Mouse (Mus musculus) layer of hippocampus, adult 8-10 months (tissue): ENCODE measurements around the gene Prph. TPM values are rescaled to one million over a fixed set of nuclear protein-coding genes. Genes with fewer than 3 reads are reported as not detected.
"Not testable (repeated sequence)": the region's sequence is repeated elsewhere in the genome, so short reads cannot be mapped to it uniquely, and the experiment has no call there.

Experiments used
- DNase-seq, 2 experiments: peaks; one replicate each; pipeline ENCODE4 v3.0.0; 2022; ENCODE audit warnings: low spot score in 2 of 2
- total RNA-seq, 4 experiments: library from RNA; stranded (reverse); gene quantifications; 2 replicates each; pipeline ENCODE4 v1.2.4; 2022

The Prph gene
- total RNA-seq, 4 experiments from 2014 or later, result 0.96 to 1.9 (median 1.4) TPM

DNA sequence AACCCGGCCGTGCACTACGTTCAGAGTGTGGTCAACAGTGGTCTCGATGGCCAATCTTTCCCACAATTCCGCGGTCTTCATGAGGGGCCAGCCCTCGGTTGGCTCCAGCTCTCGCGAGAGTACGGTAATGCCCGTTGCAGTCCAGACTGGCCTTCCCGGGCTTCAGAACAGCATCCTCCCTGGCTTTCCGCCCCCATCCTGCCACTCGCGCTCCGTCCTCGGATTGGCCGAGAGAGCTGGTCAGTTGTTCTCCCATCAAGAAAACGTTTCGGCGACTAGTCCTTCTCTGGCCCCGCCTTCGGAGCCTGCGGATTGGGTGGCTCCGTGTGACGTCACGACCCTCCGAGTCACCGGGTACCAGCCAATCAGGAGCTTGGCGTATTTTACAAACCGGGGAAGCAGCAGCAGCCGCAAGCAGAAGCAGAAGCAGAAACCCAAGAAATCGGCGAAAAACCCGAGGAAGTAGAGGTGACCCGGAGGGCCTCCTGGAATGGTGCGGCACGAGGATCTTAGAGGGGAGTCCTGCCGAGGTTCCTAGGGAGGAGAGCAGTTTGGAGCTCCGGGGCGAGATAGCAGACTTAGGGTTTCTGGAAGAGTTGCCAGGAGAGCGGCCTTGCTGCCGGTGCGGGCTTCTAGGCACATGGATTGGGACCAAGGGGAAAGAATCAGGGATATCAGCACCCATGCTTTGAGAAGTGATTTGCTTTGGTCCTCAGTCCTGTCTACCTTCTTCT is 19.8 kb downstream of the Prph start:
- DNase-seq, result peak; percentile 97 to 98

DNA sequence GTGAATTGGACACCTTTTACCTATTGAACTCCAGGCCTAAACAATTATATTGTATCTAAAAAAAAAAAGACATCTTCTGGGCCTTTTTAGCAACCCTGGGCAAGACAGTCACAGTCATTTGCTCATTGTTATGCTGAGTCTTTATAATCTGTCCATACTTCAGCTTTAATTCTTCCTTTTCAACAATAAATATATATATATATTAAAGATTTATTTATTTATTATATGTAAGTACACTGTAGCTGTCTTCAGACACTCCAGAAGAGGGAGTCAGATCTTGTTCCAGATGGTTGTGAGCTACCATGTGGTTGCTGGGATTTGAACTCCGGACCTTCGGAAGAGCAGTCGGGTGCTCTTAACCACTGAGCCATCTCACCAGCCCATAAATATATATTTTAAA is 21.0 kb downstream of the Prph start:
- DNase-seq, result not testable (repeated sequence)

DNA sequence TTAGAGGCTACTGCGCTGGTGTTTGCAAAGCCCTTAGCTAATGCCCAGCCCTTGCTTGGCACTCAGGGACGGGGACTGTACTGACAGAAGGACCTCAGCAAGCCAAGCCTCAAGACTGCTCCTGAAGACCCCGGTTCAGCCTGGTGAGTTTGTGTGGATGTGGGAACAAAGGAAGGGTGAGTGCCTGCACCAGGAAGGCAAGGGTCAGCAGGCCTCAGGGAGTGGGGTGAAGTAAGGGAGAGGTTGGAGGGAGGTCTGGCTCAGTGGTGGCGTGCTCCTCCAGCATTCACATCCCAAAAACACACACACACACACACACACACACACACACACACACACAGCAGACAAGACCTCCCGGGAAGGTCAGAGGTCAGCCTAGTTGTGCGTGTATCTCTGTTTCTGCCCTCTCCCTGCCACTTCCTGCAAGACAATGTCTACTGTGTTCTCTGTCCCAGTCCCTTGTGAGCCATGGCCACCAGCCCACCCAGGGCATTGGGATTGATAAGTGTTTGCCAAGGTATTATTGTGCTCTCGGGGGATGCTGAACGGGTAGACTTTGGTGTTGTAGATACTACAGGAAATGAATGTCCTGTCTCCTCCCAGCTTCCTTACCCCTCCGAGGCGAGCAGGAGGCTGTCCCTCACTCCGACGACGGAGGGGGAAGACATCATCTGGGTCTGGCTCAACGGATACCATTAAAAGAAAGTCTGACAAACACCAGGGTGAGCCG is 23.4 kb downstream of the Prph start:
- DNase-seq, result no peak

GRCm38 (mm10) chr15:99079804-99080203 is 24.8 kb downstream of the Prph start:
- no peak for DNase-seq

GRCm38 (mm10) chr15:99082322-99082721 is 27.3 kb downstream of the Prph start:
- DNase-seq, result no peak

DNA sequence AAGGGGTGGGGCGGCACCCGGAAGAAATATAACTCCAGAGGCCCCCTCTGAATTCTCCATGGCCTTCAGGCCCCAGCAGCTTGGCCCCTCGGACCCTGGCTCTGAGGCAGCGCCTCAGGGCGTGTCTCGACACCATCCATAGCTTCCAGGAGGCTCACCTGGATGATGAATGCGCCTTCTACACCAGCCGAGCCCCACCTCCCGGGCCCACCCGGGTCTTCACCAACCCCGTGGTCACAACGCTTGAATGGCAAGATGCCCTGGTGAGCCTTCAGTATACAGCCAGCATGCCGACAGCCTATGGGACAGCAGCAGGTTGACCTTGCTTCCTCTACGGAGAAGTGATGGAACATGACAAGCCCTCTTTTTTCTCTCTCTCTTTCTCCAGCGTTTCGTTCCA is 27.9 kb downstream of the Prph start:
- DNase-seq, result no peak

DNA sequence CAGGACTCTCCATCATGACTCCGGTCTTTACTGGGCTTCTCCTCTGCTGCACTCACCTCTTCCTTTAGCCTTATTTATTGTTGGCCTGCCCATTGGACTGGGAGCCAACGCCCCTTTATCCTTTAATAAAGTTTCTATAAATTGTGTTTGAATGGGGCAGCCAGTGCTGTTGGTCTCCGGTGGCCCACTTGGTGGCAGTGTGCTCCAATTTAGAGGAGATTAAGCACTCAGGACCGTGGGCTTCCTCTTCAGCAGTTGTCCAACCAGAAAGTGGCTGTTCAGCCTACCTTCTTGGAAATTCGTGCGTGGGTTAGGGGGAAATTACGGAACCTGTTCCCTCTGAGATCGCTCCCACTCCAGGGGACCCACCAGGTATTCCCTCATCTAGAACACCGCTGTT is 28.3 kb downstream of the Prph start:
- DNase-seq, result peak in 1 of 2 experiments; percentile 49

- no peak for DNase-seq
Observed at GRCm38 (mm10) chr15:99083867-99084557, 29.0 kb downstream of the Prph start.

DNA sequence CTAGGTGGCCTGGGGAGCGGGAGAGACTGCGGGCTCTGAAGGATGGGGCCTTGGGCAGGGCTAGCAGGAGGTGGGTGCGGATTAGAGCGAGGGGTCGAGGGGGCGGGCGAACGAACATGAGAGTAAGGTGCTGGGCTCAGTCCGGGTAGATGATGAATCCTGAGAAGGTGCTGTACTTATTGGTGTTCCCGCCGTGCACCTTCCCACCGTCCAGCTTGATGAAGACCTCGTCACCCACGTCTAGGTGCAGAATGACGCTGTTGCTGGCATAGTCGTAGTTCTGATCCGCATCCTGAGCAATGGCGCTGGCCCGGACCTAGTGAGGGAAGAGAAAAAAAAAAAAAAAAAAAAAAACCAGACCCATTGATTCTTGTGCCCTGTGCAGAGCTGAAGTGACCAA is 29.6 kb downstream of the Prph start:
- no peak for DNase-seq

DNA sequence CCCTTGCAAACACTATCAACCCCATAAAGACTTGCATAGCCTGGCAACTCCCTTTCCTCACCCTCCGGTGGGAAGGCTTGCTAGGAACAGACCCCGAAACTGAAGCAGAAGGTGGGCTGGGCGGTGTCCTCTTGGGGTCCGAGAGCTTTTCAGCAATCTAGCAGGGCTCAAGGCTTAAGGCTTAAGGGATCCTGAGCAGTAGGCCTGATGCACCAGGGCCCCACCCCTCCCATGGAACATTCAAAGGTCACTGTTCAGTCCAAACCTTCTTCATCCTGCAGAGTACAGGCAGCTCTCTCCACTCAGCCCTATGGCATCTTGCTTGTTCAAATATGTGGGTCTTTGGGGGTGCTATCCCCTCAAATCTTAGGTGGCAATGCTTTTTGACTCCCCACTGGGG is 31.0 kb downstream of the Prph start:
- DNase-seq, result no peak

- DNase-seq, result no peak
Observed at GRCm38 (mm10) chr15:99087253-99088075, 32.5 kb downstream of the Prph start, which contains the start of gene C1ql4. C1ql4 (minus strand) TSS chr15:99087817.

- peak in 1 of 2 experiments; percentile 25 for DNase-seq
Observed at GRCm38 (mm10) chr15:99088292-99088691, 33.3 kb downstream of the Prph start.

DNA sequence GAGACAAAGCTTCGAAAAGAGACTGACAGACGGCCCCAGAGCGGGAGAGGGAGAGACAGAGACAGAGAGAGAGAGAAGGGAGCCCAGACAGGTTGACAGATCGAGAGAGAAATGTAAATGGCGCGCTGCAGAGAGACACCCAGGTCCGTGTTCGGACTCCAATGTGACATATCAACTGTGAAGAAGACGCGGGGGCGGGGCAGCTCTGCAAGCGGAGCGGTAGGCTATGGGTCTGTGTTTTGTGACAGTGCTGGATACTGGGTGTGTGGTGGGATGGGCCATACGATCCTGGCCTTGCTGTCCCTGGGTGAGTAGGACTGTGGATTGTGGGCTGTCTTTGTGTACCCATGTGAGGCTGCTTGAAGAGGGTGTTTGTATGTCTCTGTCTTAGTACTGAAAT is 34.1 kb downstream of the Prph start:
- DNase-seq, result no peak

- DNase-seq, result no peak
Observed at GRCm38 (mm10) chr15:99092870-99093269, 37.9 kb downstream of the Prph start, which contains the start of gene Dnajc22. Dnajc22 (plus strand) TSS chr15:99093170.

GRCm38 (mm10) chr15:99093291-99094258 is 38.6 kb downstream of the Prph start:
- DNase-seq, result no peak

GRCm38 (mm10) chr15:99094631-99095270 is 39.8 kb downstream of the Prph start:
- no peak for DNase-seq

DNA sequence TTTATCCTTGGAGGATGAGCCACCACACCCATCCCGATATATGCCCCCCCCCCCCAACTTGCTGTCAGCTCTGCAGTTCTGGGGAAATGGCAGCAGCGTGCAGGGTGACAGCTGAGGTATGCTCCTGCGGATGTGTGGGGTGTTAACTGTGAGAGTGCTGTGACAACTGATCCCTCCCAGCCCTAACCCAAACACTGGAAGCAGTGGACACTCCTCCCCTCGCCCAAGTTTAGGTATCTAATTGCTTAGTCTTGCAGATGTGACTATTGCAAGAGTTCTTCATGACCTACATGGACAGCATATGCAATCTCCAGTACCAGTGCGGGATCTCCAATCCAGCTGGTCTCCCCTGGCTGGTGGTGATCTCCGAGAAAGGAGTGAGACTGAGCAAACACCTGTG is 40.4 kb downstream of the Prph start:
- DNase-seq, result no peak

DNA sequence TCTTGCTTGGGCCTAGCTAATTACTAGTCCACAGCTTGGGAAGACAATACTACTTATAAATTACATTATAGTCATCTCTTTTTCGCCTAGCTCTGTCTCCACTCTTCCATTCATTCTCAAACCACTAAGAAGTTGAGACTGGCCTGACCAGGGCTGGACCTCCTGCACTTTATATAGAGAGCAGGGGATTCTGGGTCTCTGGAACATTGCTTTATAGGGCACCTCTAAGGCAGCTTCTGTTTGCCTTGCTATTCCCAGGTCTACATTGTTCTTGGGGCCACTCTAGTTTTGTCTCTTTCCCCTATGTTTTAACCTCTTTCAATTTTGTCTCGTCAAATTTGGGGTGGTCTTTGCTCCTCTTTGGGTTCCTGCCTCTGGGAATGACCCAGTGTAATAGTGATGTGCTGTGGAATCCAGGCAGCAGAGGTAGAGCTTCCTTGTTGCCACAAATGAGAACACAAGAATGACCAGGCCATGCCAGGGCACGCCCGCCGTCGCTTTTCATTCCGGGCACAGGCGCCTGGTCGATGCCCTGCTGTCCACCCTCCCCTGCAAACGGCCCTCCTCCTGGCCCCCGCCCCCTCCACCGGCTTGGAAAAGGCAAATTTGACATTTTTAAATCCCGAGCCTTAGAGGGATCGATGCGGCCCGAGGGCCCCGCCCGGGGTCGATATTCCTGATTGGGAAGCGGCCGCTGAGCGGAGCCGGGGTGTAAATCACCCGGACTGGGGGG is 41.3 kb downstream of the Prph start:
- no peak for DNase-seq
